Mouse (Mus musculus): Measurements from ENCODE around the gene Crb1.

GRCm38 (mm10) chr1:139161619-139162018 lies 215.3 kb downstream of the Crb1 start:
- TF ChIP-seq CTCF (IDR thresholded peaks at IDR 0.05; ENCODE audit: insufficient read depth, low read length) = no peak; the same call in 1 of the 2 replicates
- TF ChIP-seq POLR2A (IDR thresholded peaks at IDR 0.05; ENCODE audit: borderline replicate concordance, extremely low read depth, low read depth, low read length) = no peak
